Mouse (Mus musculus): ENCODE data around the gene Acat1.

DNA sequence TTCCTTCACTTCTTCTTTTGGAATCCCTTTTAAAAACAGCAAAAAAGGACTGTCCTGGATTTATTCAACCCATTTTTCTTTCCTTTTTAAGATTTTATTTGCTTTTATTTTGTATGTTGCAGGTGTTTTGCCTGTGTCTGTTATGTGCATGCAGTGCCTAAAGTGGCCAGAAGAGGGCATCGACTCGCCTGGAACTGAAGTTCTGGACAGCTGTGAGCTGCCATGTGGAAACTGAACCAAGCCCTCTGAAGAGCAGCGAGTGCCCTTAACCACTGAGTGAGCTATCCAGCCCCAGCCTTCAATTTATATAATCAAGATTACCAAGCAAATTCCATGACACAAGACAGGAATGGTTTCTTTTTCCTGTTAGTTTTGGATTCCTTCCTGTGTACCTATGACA is 15.4 kb downstream of the Acat1 start:
- TF ChIP-seq CTCF (IDR thresholded peaks at IDR 0.05; ENCODE audit: low read depth, low read length) (peak; percentile 77), POLR2A (IDR thresholded peaks at IDR 0.05; ENCODE audit: borderline replicate concordance, low read depth, low read length) (no peak)
